Mouse (Mus musculus): ENCODE measurements at regions not wholly inside any gene's neighbourhood (a gene's known extent, or its start where the extent isn't known, plus 50 kb on each side); places are given as distances from the start of the nearest gene placed in this dataset.

DNA sequence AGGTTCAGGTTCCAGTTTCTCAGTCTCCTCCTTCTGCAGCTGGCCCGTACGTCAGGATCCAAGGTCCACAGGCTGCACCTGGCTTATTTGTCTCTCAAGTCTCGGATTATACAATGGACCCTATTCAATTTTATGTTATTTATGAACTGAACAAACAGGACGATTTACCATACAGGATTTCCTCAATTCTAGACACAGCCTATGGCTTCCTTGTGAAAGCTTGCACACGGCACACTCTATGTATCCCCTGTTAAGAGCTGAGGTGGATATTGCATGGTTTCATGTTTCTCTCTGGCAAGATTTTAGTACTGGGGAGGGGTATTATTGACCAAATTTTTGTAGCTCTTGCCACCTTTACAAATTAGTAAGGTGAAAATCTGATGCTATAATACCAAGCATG lies 81.6 kb upstream of the Plcb4 start:
- TF ChIP-seq CTCF (IDR thresholded peaks at IDR 0.05) (no peak), POLR2A (IDR thresholded peaks at IDR 0.05; ENCODE audit: insufficient read depth, low read depth, low read length) (no peak)

All from heart, adult 2 months (tissue).